Mouse (Mus musculus) intestine, embryonic 14.5 days (tissue): ENCODE data around the gene Mmp11. TPM values are rescaled to one million over a fixed set of nuclear protein-coding genes. Genes with fewer than 3 reads are reported as not detected.

Source experiments
- ATAC-seq: fragments of 200-750 bp; cut with Nextera tagmentation; replicated peaks from 2 replicates; pipeline ENCODE4 v1.8.0; 2017; ENCODE audit warnings: low read depth, moderate number of reproducible peaks, moderate TSS enrichment, moderate library complexity; ENCODE audit not compliant: low FRiP score, low TSS enrichment
- DNase-seq: peaks from one replicate; pipeline ENCODE4 v3.0.0-alpha.2; 2018; ENCODE audit warnings: low spot score
- H3K27ac ChIP-seq: fragments of 300-500 bp; sonication (generic); 2 replicates; pipeline ENCODE4 v1.5.1; 2014; ENCODE audit warnings: low read depth, mild to moderate bottlenecking, control low read depth
- H3K27me3 ChIP-seq: fragments of 300-500 bp; sonication (generic); replicated peaks from 2 replicates; pipeline ENCODE4 v1.6.1; 2014; ENCODE audit warnings: low read length, control low read depth; ENCODE audit not compliant: control insufficient read depth, insufficient read depth
- H3K36me3 ChIP-seq: fragments of 300-500 bp; sonication (generic); 2 replicates; pipeline ENCODE4 v1.6.1; 2014; ENCODE audit warnings: low read length, control low read depth; ENCODE audit not compliant: control insufficient read depth, insufficient read depth
- H3K4me1 ChIP-seq: fragments of 300-500 bp; sonication (generic); replicated peaks from 2 replicates; pipeline ENCODE4 v1.6.1; 2014; ENCODE audit warnings: low read length, control low read depth, mixed read lengths; ENCODE audit not compliant: control insufficient read depth, insufficient read depth
- H3K4me2 ChIP-seq: fragments of 300-500 bp; sonication (generic); 2 replicates; pipeline ENCODE4 v1.6.1; 2014; ENCODE audit warnings: low read length
- H3K4me3 ChIP-seq: fragments of 300-500 bp; sonication (generic); 2 replicates; pipeline ENCODE4 v1.5.1; 2014; ENCODE audit warnings: low read depth, low read length, control low read depth, mixed read lengths
- H3K9ac ChIP-seq: fragments of 300-500 bp; sonication (generic); 2 replicates; pipeline ENCODE4 v1.6.1; 2014; ENCODE audit warnings: mild to moderate bottlenecking, low read length
- H3K9me3 ChIP-seq: fragments of 300-500 bp; sonication (generic); 2 replicates; pipeline ENCODE4 v1.6.1; 2016; ENCODE audit warnings: low read length, control low read depth; ENCODE audit not compliant: control insufficient read depth
- WGBS: fragments of 180-500 bp; shearing (Covaris S2); extraction: QIAGEN DNeasy Blood & Tissue Kit; methylation state at CpG from one replicate; pipeline ENCODE4 v1.1.7; 2014; 5-methylcytosine and 5-hydroxymethylcytosine counted together
- polyA plus RNA-seq: library from polyadenylated mRNA; unstranded; fragments of >200 nt; fragmentation: Nextera tagmentation; extraction: Ambion mirVana; gene quantifications from 2 replicates; pipeline ENCODE4 v1.2.1, GENCODE M21; 2014

The Mmp11 gene
- polyA plus RNA-seq, 1 experiment from 2014 or later: 40.9 TPM

DNA sequence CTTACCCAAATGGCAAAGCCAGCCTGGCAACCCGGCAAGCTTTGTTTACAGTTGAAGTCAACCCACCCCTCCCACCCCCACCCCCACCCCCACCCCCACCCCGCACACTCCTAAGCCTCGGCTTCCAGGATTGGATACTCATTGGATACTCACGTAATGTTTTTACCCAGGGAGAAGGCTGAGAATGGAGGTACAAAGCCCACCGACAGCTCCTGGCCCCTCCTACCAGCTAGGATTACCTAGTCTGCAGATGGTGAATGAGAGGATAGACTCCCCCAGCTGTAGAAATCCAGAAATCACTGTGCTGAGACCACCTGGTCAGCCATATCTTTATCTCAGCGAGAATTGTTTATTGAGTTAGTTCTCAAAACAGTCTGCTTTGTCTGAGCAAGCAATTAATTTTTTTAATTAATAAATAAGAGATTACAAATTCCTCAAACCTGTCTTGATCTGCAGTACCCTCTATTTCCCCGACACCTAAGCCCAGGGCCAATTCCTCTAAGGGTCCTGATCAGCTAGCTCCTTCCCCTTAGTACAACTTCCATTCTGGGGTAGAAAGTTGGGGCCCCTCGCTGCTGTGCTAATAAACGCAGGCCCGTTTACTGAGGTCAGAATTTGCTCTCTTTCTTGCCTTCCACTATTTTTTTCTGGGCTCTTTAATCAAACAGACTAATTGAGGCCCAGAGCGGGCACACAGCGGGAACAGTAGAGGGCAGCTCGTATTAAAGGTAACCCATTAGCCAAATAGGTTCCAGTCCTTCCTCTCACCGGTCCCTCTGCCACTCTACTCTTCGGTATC is 53.7 kb downstream of the Mmp11 start:
- Histone ChIP-seq H3K9me3 (no peaks in the 10 kb centered on the region), H3K27me3 (no peaks in the 10 kb centered on the region), H3K36me3 (no peaks in the 10 kb centered on the region), H3K9ac (no peak overlapping the region), H3K4me3 (no peak overlapping the region), H3K4me1 (no peaks in the 10 kb centered on the region; the same call in 1 of the 2 replicates), H3K4me2 (peak overlapping the region; percentile 27), H3K27ac (no peak overlapping the region)
- WGBS: 8% methylated on average over 15 of the region's 15 CpGs
- DNase-seq: no peak
- ATAC-seq: peak; percentile 32; the same call in 1 of the 2 replicates

DNA sequence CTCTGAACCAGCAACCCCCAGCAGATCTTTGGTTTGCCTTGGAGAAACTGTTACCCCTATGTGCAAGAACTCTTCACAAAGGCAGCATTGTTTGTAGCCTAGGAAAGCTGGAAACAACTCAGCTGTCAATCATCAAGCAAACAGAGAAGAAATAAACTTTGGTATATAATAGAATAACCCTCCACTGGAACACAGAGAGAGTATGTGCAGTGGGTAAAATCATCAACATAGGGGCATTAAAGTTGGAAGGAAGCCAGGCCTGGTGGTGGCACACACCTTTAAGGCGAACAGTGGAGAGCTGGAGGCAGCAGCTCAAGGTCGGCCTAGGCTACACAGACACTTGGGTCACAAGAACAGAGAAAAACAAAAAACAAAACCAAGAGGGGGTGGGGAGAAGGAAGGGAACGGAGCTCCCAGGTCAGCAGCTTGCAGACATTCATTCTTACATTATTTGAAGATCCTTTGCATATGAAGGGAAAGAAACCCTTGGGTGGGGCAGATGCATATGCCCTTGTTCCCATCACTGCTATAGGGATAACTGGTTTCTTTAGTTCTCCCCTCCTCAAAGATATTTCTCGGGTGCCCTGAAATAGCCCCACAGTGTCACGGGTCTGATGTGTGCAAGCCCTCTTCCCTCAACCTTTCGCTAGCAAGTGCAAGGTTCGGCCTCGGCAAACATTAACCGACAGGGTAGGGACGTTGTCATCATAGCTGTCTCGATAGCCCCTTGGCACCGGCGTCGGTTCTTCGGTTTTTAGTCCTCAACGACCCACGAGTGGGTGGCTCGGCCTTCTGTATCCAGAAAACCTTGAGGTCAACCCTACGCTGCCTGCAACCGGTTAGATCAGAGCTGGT is 54.5 kb downstream of the Mmp11 start:
- Histone ChIP-seq H3K27me3 (no peaks in the 10 kb centered on the region), H3K9me3 (no peaks in the 10 kb centered on the region), H3K9ac (no peak overlapping the region), H3K36me3 (no peaks in the 10 kb centered on the region), H3K27ac (no peak overlapping the region), H3K4me1 (no peaks in the 10 kb centered on the region; the same call in 1 of the 2 replicates), H3K4me3 (no peak overlapping the region), H3K4me2 (no peak overlapping the region)
- ATAC-seq: 0 out of 2 replicates have a peak, but pooled peaks have one; percentile 34
- WGBS: 15% methylated on average over 20 of the region's 20 CpGs
- DNase-seq: no peak

DNA sequence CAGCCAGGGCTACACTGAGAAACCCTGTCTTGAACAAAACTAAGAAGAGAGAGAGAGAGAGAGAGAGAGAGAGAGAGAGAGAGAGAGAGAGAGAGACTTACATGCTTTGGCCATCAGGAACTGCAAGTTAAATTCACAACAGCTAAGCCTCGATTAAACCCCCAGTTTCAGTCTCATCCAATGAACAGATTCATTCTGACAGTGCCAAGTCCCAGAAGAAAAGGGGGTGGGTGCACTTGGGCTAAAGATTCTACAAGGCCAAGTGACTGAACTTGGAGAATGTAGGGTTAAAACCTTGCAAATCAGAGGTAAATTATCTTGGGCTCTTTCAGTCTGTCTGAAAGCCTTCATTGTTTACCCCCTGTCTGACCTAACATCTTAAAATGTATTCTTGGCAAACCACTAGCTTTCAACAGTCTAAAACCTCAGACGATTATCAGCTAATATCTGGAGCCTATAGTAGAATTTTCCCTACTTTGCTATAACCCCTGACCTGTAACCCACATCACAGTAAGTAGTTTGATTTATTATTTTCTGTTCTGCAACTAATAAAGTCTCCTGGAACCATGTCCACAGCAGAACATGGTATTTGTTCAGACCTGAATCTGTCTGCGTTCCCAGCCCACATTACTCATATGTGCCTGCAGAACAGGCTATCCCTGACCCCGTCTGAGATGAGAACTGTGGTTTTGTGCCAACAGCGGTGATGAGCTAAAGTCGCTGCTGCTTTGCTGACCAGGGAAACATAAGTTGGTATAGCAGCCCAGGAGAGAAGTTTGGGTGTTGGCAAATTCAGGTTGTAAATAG is 55.3 kb downstream of the Mmp11 start:
- Histone ChIP-seq H3K4me2 (no peak overlapping the region), H3K4me1 (no peaks in the 10 kb centered on the region; the same call in 1 of the 2 replicates), H3K4me3 (no peak overlapping the region), H3K27ac (no peak overlapping the region), H3K9me3 (no peaks in the 10 kb centered on the region), H3K27me3 (no peaks in the 10 kb centered on the region), H3K9ac (no peak overlapping the region), H3K36me3 (no peaks in the 10 kb centered on the region)
- no peak for ATAC-seq
- DNase-seq: no peak
- WGBS: 48% methylated on average over 6 of the region's 6 CpGs

DNA sequence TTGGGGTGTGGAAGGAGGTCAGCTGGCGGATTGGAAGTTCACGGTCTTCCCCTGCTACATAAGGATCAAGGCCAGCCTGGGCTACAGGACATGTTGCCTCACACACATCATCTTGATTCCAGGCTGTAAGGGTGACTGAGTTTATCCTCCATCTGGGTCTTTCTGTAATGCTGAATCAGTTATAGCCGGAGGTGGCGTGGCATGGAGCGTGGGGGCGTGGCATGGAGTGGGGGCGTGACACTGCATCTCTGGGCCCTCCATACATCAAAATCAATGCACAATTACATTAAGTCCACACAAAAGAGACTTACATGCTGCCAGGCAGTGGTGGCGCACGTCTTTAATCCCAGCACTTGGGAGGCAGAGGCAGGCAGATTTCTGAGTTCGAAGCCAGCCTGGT is 55.9 kb downstream of the Mmp11 start:
- Histone ChIP-seq H3K4me2 (no peak overlapping the region), H3K4me3 (no peak overlapping the region), H3K36me3 (no peaks in the 10 kb centered on the region), H3K27ac (no peak overlapping the region), H3K9me3 (no peaks in the 10 kb centered on the region), H3K4me1 (no peaks in the 10 kb centered on the region; the same call in 1 of the 2 replicates), H3K27me3 (no peaks in the 10 kb centered on the region), H3K9ac (no peak overlapping the region)
- no peak for DNase-seq
- WGBS: 89% methylated on average over 10 of the region's 10 CpGs
- ATAC-seq: no peak

DNA sequence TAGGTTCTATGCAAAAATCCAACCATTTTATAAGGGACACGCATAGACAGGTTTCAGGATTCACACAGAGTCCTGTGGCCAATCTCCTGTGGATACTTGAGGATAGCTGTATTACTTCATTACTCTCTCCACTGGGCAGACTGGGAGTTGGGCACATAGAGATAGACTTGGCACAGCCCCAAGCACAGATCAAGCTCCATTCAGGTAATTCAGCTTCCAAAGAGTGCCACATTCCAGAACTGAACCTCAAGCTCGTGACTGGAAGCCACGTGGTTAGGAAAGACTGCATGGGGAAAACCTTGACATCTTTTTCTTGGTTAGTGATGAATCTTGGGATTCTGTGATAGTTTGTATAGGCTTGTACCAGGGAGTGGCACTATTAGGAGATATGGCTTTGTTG is 57.5 kb downstream of the Mmp11 start:
- no peak overlapping the region for H3K27ac ChIP-seq
- H3K27me3 ChIP-seq: no peaks in the 10 kb centered on the region
- no peaks in the 10 kb centered on the region; the same call in 1 of the 2 replicates for H3K4me1 ChIP-seq
- no peaks in the 10 kb centered on the region for H3K9me3 ChIP-seq
- ATAC-seq: no peak
- DNase-seq: no peak
- no peaks in the 10 kb centered on the region for H3K36me3 ChIP-seq
- 90% methylated on average over 3 of the region's 3 CpGs for WGBS
- no peak overlapping the region for H3K4me3 ChIP-seq
- no peak overlapping the region for H3K9ac ChIP-seq
- H3K4me2 ChIP-seq: no peak overlapping the region

DNA sequence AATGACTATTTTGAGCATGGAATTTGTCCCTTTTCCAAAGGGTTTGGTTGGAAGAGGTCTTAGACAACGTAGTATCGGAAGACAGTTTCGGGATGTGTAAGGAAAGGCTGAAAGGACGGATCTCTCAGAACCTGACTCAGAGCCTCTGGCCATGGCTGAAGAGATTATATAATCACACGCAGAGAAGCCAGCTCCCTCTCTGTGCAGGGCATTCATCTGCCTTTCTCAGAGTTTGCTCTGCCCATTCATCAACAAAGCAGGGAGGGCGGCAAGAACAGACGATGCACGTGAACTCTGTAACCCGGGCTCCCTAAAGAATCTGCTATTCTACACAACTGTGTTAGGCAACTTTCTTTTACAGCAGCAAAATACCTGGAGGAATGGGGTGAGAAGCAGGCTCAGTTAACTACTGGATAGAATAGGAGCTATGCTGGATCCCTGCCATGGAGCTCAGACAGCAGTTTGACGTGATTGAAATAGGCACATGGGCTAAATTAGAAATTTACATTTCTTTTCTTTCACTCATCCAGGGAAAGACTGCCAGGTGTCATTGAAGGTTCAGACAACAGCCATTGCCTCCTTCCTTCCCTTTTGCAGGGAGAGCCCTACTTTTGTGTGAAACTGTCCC is 62.6 kb downstream of the Mmp11 start:
- Histone ChIP-seq H3K36me3 (no peaks in the 10 kb centered on the region), H3K9me3 (no peaks in the 10 kb centered on the region), H3K4me3 (no peak overlapping the region), H3K4me2 (peak overlapping the region; percentile 75), H3K9ac (peak overlapping the region; percentile 41; the same call in 1 of the 2 replicates), H3K27me3 (no peaks in the 10 kb centered on the region), H3K4me1 (peaks cover 8% of the 10 kb centered on the region), H3K27ac (peak overlapping the region; percentile 71)
- DNase-seq (no peak), ATAC-seq (no peak)
- WGBS: 36% methylated on average over 10 of the region's 10 CpGs
